ENCODE assay signal across 20 mouse cellular contexts in genomic region chr6:145094431-145094830, GRCm38 (mm10). TPM values are rescaled to one million over a fixed set of nuclear protein-coding genes. Genes with fewer than 3 reads are reported as not detected.
"Had no signal": no experiment of that assay in that cellular context is flagged by ENCODE, and none has a peak within 500 bp of the region (broad histone marks: within the 10 kb centered on the region; RNA-seq: fewer than 3 reads in every experiment).

No protein-coding gene starts in this region.

- H3K9me3 ChIP-seq: lung, embryonic 15.5 days; midbrain, embryonic 12.5 days; neural tube, embryonic 12.5 days had no signal

- DNase-seq: liver, postnatal 0 days; lung, adult 2 months; lung, postnatal 14 days; lung, postnatal 36 days; midbrain, embryonic 14.5 days; right cerebral cortex, postnatal 14 days; right cerebral cortex, postnatal 4 days; spleen, adult 18-20 months; thymus, adult 18-20 months; thymus, postnatal 14 days; thymus, postnatal 36 days had no signal

- H3K4me1 ChIP-seq: lung, embryonic 15.5 days; midbrain, embryonic 12.5 days; neural tube, embryonic 12.5 days had no signal

- ATAC-seq: liver, postnatal 0 days; lung, postnatal 0 days; midbrain, embryonic 16.5 days had no signal

- H3K27ac ChIP-seq: lung, embryonic 15.5 days; macrophage; midbrain, embryonic 12.5 days; neural tube, embryonic 12.5 days had no signal

- H3K4me3 ChIP-seq: lung, embryonic 15.5 days; megakaryocyte, embryonic 14.5 days; midbrain, embryonic 12.5 days; neural tube, embryonic 12.5 days had no signal

- H3K27me3 ChIP-seq: lung, embryonic 15.5 days; midbrain, embryonic 12.5 days; neural tube, embryonic 12.5 days had no signal

- H3K36me3 ChIP-seq: lung, embryonic 15.5 days; midbrain, embryonic 12.5 days; neural tube, embryonic 12.5 days had no signal

- H3K9ac ChIP-seq: liver, postnatal 0 days; lung, embryonic 15.5 days; midbrain, embryonic 12.5 days; neural tube, embryonic 12.5 days had no signal

- H3K4me2 ChIP-seq: lung, embryonic 15.5 days; midbrain, embryonic 12.5 days; neural tube, embryonic 12.5 days had no signal

RNA-seq across cellular contexts. Expression of gene Bcat1, which starts 18.4 kb away (rescaled TPM):
- total RNA-seq: monocyte, adult 5-6 weeks; neutrophil, adult 5-6 weeks had no signal
- polyA plus RNA-seq: macrophage had no signal
